Mouse (Mus musculus) embryonic stem cell, embryonic (primary cell): ENCODE results near the gene Gpi1.
"Not testable (repeated sequence)": the region's sequence is repeated elsewhere in the genome, so short reads cannot be mapped to it uniquely, and the experiment has no call there.

Source experiments
- CTCF ChIA-PET, 4 experiments: fragments of 300-600 bp in 2 of 4; fragments of 350-600 bp in 2 of 4; sonication (Branson Sonifier 250); formaldehyde crosslinking; loops; one replicate each; lab custom pipeline; 2022; ENCODE audit warnings: inconsistent platforms in 2 of 4; lab: Charles Lee
- POLR2A ChIA-PET, 4 experiments: fragments of 300-600 bp in 2 of 4; fragments of 350-600 bp in 2 of 4; sonication (Branson Sonifier 250); formaldehyde crosslinking; loops; one replicate each; lab custom pipeline; 2022; ENCODE audit warnings: antibody characterized with exemption in 4 of 4, inconsistent platforms in 1 of 4; lab: Charles Lee

Gene Gpi1

GRCm38 (mm10) chr7:34214644-34215043 is 15.5 kb downstream of the Gpi1 start:
- CTCF ChIA-PET: no interaction called here

GRCm38 (mm10) chr7:34213281-34213680 is 16.9 kb downstream of the Gpi1 start:
- ChIA-PET CTCF (interaction anchor here in 1 of 4 experiments (0.5 kb wide), 1 partner anchor 14 kb away, joined by 4 read pairs; no protein-coding TSS in a partner anchor), POLR2A (interaction anchor here in 3 of 4 experiments (0.6 to 6.4 kb wide), 20 partner anchors 9 to 176 kb away, joined by 3 to 37 read pairs (median 4); partner anchors contain the start of genes Gpi1 (in 2 of the 3) and Wtip (in 1 of the 3))

More at GRCm38 (mm10) chr7:34214644-34215043, 15.5 kb downstream of the Gpi1 start:
- POLR2A ChIA-PET: interaction anchor here in 3 of 4 experiments (1.1 to 6.4 kb wide), 17 partner anchors 7 to 74 kb away, joined by 3 to 37 read pairs (median 4); partner anchors contain the start of genes Gpi1 (in 2 of the 3) and Uba2 (in 1 of the 3)

GRCm38 (mm10) chr7:34208027-34208745 is 21.9 kb downstream of the Gpi1 start:
- ChIA-PET CTCF (interaction anchor here in 3 of 4 experiments (0.7 to 1.6 kb wide), 5 partner anchors 9 to 750 kb away, joined by 3 to 8 read pairs (median 4); partner anchors contain the start of gene Pdcd2l (in 2 of the 3)), POLR2A (interaction anchor here in 3 of 4 experiments (0.7 to 6.4 kb wide), 15 partner anchors 9 to 158 kb away, joined by 3 to 37 read pairs (median 4); partner anchors contain the start of gene Pdcd2l (in 3 of the 3))

- ChIA-PET POLR2A (interaction anchor here (0.6 to 3.0 kb wide), 23 partner anchors 8 to 57 kb away, joined by 3 to 17 read pairs (median 4); partner anchors contain the start of genes Pdcd2l (in 3 of the 4), Gpi1 (in 1 of the 4) and Uba2 (in 1 of the 4)), CTCF (interaction anchor here in 1 of 4 experiments (1.5 kb wide), 1 partner anchor 10 kb away, joined by 5 read pairs; no protein-coding TSS in a partner anchor)
Measured at GRCm38 (mm10) chr7:34206331-34206730, 23.8 kb downstream of the Gpi1 start.

GRCm38 (mm10) chr7:34202147-34202546 is 28.0 kb downstream of the Gpi1 start:
- POLR2A ChIA-PET: interaction anchor here (0.6 to 3.6 kb wide), 9 partner anchors 9 to 70 kb away, joined by 3 to 11 read pairs (median 4); partner anchors contain the start of gene Gpi1 (in 1 of the 4)
- CTCF ChIA-PET: interaction anchor here in 1 of 4 experiments (0.6 to 0.7 kb wide), 2 partner anchors 48 to 74 kb away, joined by 3 read pairs; no protein-coding TSS in a partner anchor

GRCm38 (mm10) chr7:34200829-34201228 is 29.3 kb downstream of the Gpi1 start:
- POLR2A ChIA-PET: interaction anchor here (0.6 to 3.6 kb wide), 18 partner anchors 9 to 115 kb away, joined by 3 to 16 read pairs (median 4); partner anchors contain the start of genes Gpi1 (in 2 of the 4) and Uba2 (in 1 of the 4)
- CTCF ChIA-PET: no interaction called here

GRCm38 (mm10) chr7:34198346-34198745 is 31.8 kb downstream of the Gpi1 start:
- ChIA-PET POLR2A (interaction anchor here in 3 of 4 experiments (0.7 to 1.3 kb wide), 5 partner anchors 8 to 113 kb away, joined by 3 to 5 read pairs (median 3); no protein-coding TSS in a partner anchor), CTCF (interaction anchor here in 2 of 4 experiments (0.6 to 0.7 kb wide), 3 partner anchors 10 to 350 kb away, joined by 3 to 9 read pairs (median 4); no protein-coding TSS in a partner anchor)

GRCm38 (mm10) chr7:34196132-34197128 is 33.7 kb downstream of the Gpi1 start, which contains the start of gene Pdcd2l:
Pdcd2l (minus strand) TSS chr7:34196661.
- ChIA-PET CTCF (interaction anchor here in 2 of 4 experiments (0.5 to 1.4 kb wide), 10 partner anchors 12 to 119 kb away, joined by 3 to 5 read pairs (median 3); partner anchors contain the start of gene Uba2 (in 1 of the 2)), POLR2A (interaction anchor here (0.6 to 6.2 kb wide), 40 partner anchors 9 to 473 kb away, joined by 3 to 50 read pairs (median 4); partner anchors contain the start of genes Uba2 (in 3 of the 4) and Gpi1 (in 2 of the 4))

GRCm38 (mm10) chr7:34195632-34196031 is 34.5 kb downstream of the Gpi1 start:
- CTCF ChIA-PET: interaction anchor here in 2 of 4 experiments (0.7 to 1.4 kb wide), 5 partner anchors 12 to 54 kb away, joined by 3 to 5 read pairs (median 4); no protein-coding TSS in a partner anchor
- POLR2A ChIA-PET: interaction anchor here (0.7 to 6.2 kb wide), 31 partner anchors 8 to 474 kb away, joined by 3 to 50 read pairs (median 4); partner anchors contain the start of genes Uba2 (in 3 of the 4) and Gpi1 (in 2 of the 4)

GRCm38 (mm10) chr7:34192825-34193224 is 37.3 kb downstream of the Gpi1 start:
- ChIA-PET POLR2A (interaction anchor here (0.6 to 6.2 kb wide), 9 partner anchors 10 to 1472 kb away, joined by 3 to 50 read pairs (median 4); partner anchors contain the start of gene Uba2 (in 2 of the 4)), CTCF (interaction anchor here in 1 of 4 experiments (0.7 kb wide), 1 partner anchor 34 kb away, joined by 7 read pairs; no protein-coding TSS in a partner anchor)

GRCm38 (mm10) chr7:34189376-34189989 is 40.7 kb downstream of the Gpi1 start:
- ChIA-PET POLR2A (interaction anchor here in 3 of 4 experiments (0.7 to 3.3 kb wide), 12 partner anchors 13 to 59 kb away, joined by 3 to 14 read pairs (median 4); partner anchors contain the start of genes Uba2 (in 2 of the 3) and Gpi1 (in 1 of the 3)), CTCF (no interaction called here)

GRCm38 (mm10) chr7:34183794-34184193 is 46.3 kb downstream of the Gpi1 start:
- POLR2A ChIA-PET: interaction anchor here in 3 of 4 experiments (0.5 to 1.6 kb wide), 10 partner anchors 13 to 61 kb away, joined by 3 to 16 read pairs (median 4); partner anchors contain the start of gene Uba2 (in 2 of the 3)
- CTCF ChIA-PET: interaction anchor here in 2 of 4 experiments (0.8 to 1.7 kb wide), 5 partner anchors 12 to 19 kb away, joined by 3 to 8 read pairs (median 5); partner anchors contain the start of gene Uba2 (in 1 of the 2)

GRCm38 (mm10) chr7:34183356-34183755 is 46.8 kb downstream of the Gpi1 start:
- ChIA-PET CTCF (interaction anchor here (0.6 to 1.7 kb wide), 10 partner anchors 11 to 195 kb away, joined by 3 to 13 read pairs (median 4); partner anchors contain the start of gene Uba2 (in 1 of the 4)), POLR2A (interaction anchor here in 3 of 4 experiments (0.5 to 1.6 kb wide), 16 partner anchors 9 to 178 kb away, joined by 3 to 16 read pairs (median 4); partner anchors contain the start of gene Uba2 (in 3 of the 3))

- CTCF ChIA-PET: interaction anchor here in 1 of 4 experiments (0.5 kb wide), 1 partner anchor 10 kb away, joined by 3 read pairs; no protein-coding TSS in a partner anchor
- POLR2A ChIA-PET: not testable (repeated sequence)
Measured at GRCm38 (mm10) chr7:34176241-34176640, 53.9 kb downstream of the Gpi1 start.

- POLR2A ChIA-PET: interaction anchor here in 2 of 4 experiments (0.5 to 4.6 kb wide), 6 partner anchors 22 to 250 kb away, joined by 3 to 50 read pairs (median 4); partner anchors contain the start of gene Pdcd2l (in 1 of the 2)
- CTCF ChIA-PET: interaction anchor here in 2 of 4 experiments (0.6 to 0.8 kb wide), 2 partner anchors 11 to 73 kb away, joined by 3 to 5 read pairs; no protein-coding TSS in a partner anchor
Measured at GRCm38 (mm10) chr7:34172251-34172650, 57.9 kb downstream of the Gpi1 start.
